Comparison of ENCODE assay signal across 22 mouse cellular contexts in the genomic region with DNA sequence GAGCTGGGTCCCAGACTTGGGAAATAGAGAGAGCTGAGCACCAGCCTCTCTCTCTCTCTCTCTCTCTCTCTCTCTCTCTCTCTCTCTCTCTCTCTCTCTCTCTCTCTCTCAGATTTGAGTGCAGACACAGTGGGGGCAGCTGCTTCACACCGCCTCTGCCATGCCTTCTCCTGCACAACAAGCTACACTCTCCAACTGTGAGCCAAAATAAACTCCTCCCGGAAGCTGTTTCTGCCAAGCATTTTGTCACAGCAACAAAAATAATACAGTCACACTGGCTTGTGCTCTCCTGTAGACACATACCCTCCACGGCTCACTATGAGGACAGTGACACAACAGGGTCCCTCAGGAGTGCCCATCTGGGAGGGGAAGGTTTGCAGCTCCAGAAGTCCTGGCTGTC. TPM values are rescaled to one million over a fixed set of nuclear protein-coding genes. Genes with fewer than 3 reads are reported as not detected.
DNase-seq lines count a peak whose midpoint lies in the region; ATAC-seq lines count a peak whose summit lies in the region.
"Had no signal": no experiment of that assay in that cellular context is flagged by ENCODE, and none has a peak within 500 bp of the region (broad histone marks: within the 10 kb centered on the region; RNA-seq: fewer than 3 reads in every experiment).

No protein-coding gene starts in this region.

- no peaks in the 10 kb centered on the region for H3K9me3 ChIP-seq in midbrain, embryonic 14.5 days (ENCODE audit: control insufficient read depth, low read length)
- H3K9me3 ChIP-seq: embryonic facial prominence, embryonic 12.5 days; midbrain, embryonic 10.5 days; stomach, embryonic 15.5 days had no signal

- H3K27ac ChIP-seq in midbrain, embryonic 14.5 days (replicated peaks; ENCODE audit: low read depth, low read length), result no peak overlapping the region
- H3K27ac ChIP-seq: embryonic facial prominence, embryonic 12.5 days; midbrain, embryonic 10.5 days; stomach, embryonic 15.5 days had no signal

- ATAC-seq in activated CD4-positive, CD25-positive, alpha-beta regulatory T cell, adult 4 months, result no peak
- no peak for ATAC-seq in midbrain, embryonic 14.5 days (ENCODE audit: low FRiP score, low TSS enrichment)
- ATAC-seq: forebrain, postnatal 0 days; hindbrain, embryonic 16.5 days; intestine, postnatal 0 days; Patski had no signal

- peak; percentile 39 to 72 for DNase-seq in layer of hippocampus, adult 18-20 months (ENCODE audit: low spot score in 2 of 2)
- no peak for DNase-seq in layer of hippocampus, postnatal 25 days (ENCODE audit: extremely low spot score in 1 of 2, low spot score in 1 of 2)
- peak; percentile 80 for DNase-seq in brain, adult 2 months (ENCODE audit: low read depth, low spot score)
- DNase-seq in frontal cortex, postnatal 36 days (ENCODE audit: low spot score in 2 of 2), result peak; percentile 41 to 47
- DNase-seq in layer of hippocampus, adult 8-10 months (ENCODE audit: low spot score in 2 of 2), result peak; percentile 20 to 54
- no peak for DNase-seq in midbrain, embryonic 14.5 days
- DNase-seq: adrenal gland, postnatal 25 days; cerebellum, adult 9-10 months; forebrain, postnatal 0 days; gastrocnemius, postnatal 36 days; kidney, postnatal 10 days; liver; lung, adult 18-20 months; lung, postnatal 4 days; spleen, adult 18-20 months had no signal

- H3K4me1 ChIP-seq in midbrain, embryonic 14.5 days (ENCODE audit: control insufficient read depth, insufficient read depth, low read length), result no peaks in the 10 kb centered on the region
- H3K4me1 ChIP-seq: midbrain, embryonic 10.5 days; stomach, embryonic 15.5 days had no signal

- H3K4me2 ChIP-seq in midbrain, embryonic 14.5 days (ENCODE audit: low read length), result no peak overlapping the region
- H3K4me2 ChIP-seq: embryonic facial prominence, embryonic 12.5 days; stomach, embryonic 15.5 days had no signal

- H3K4me3 ChIP-seq in midbrain, embryonic 14.5 days (replicated peaks; ENCODE audit: low read depth, low read length), result no peak overlapping the region
- H3K4me3 ChIP-seq: embryonic facial prominence, embryonic 12.5 days; midbrain, embryonic 10.5 days; stomach, embryonic 15.5 days had no signal

- H3K9ac ChIP-seq in midbrain, embryonic 14.5 days (replicated peaks; ENCODE audit: low read length), result no peak overlapping the region
- H3K9ac ChIP-seq: embryonic facial prominence, embryonic 12.5 days; forebrain, postnatal 0 days; stomach, embryonic 15.5 days had no signal

- no peaks in the 10 kb centered on the region for H3K27me3 ChIP-seq in midbrain, embryonic 14.5 days (ENCODE audit: control insufficient read depth, insufficient read depth, low read length)
- H3K27me3 ChIP-seq: embryonic facial prominence, embryonic 12.5 days; Patski; stomach, embryonic 15.5 days had no signal

- H3K36me3 ChIP-seq in midbrain, embryonic 14.5 days (ENCODE audit: control insufficient read depth, insufficient read depth, low read length), result no peaks in the 10 kb centered on the region
- H3K36me3 ChIP-seq: stomach, embryonic 15.5 days had no signal

- 72% methylated on average over 3 of the region's 3 CpGs for WGBS in midbrain, embryonic 14.5 days

RNA-seq across cellular contexts. Expression of a gene that starts 36.6 kb away (rescaled TPM):
- 1 to 10 TPM; 3.2 to 4.1 TPM for total RNA-seq in layer of hippocampus, adult 18-20 months (2021)
- 1 to 10 TPM; 3.4 to 4.1 TPM for total RNA-seq in layer of hippocampus, postnatal 25 days (2021)
- total RNA-seq in layer of hippocampus, adult 8-10 months (2022), result 1 to 10 TPM; 3.7 to 7.0 (median 5.0) TPM
- polyA plus RNA-seq in activated CD4-positive, CD25-positive, alpha-beta regulatory T cell, adult 4 months (2017; shearing (Covaris generic)), result not detected
- 1.6 and 2.8 TPM in 2 replicates for polyA plus RNA-seq in midbrain, embryonic 14.5 days (2014; fragmentation: Nextera tagmentation; extraction: Ambion mirVana)

Comparison
In these comparisons a context has a peak if more than half of its experiments do, and no peak if none do; other contexts are left out.
1. DNase-seq: peak in layer of hippocampus, adult 18-20 months (2 of 2), brain, adult 2 months (single experiment), frontal cortex, postnatal 36 days (2 of 2) and layer of hippocampus, adult 8-10 months (2 of 2); none in layer of hippocampus, postnatal 25 days (0 of 2) and midbrain, embryonic 14.5 days (single experiment).